Mouse (Mus musculus) hindbrain, embryonic 10.5 days (tissue): ENCODE data around the gene Slc13a1. TPM values are rescaled to one million over a fixed set of nuclear protein-coding genes. Genes with fewer than 3 reads are reported as not detected.

Source experiments
- DNase-seq: peaks from one replicate; pipeline ENCODE4 v3.0.0-alpha.2; 2017; ENCODE audit warnings: low spot score
- H3K27ac ChIP-seq: fragments of 300-500 bp; sonication (generic); 2 replicates; pipeline ENCODE4 v1.5.1; 2016; ENCODE audit warnings: mild to moderate bottlenecking, moderate library complexity
- H3K27me3 ChIP-seq: fragments of 300-500 bp; sonication (generic); 2 replicates; pipeline ENCODE4 v1.6.1; 2016; ENCODE audit warnings: mild to moderate bottlenecking; ENCODE audit not compliant: poor library complexity, insufficient read depth, severe bottlenecking
- H3K36me3 ChIP-seq: fragments of 300-500 bp; sonication (generic); 2 replicates; pipeline ENCODE4 v1.6.1; 2016; ENCODE audit warnings: mild to moderate bottlenecking, moderate library complexity
- H3K4me1 ChIP-seq: fragments of 300-500 bp; sonication (generic); replicated peaks from 2 replicates; pipeline ENCODE4 v1.6.1; 2016; ENCODE audit warnings: mild to moderate bottlenecking
- H3K4me3 ChIP-seq: fragments of 300-500 bp; sonication (generic); 2 replicates; pipeline ENCODE4 v1.5.1; 2016; ENCODE audit warnings: mild to moderate bottlenecking, moderate library complexity
- H3K9me3 ChIP-seq: fragments of 300-500 bp; sonication (generic); 2 replicates; pipeline ENCODE4 v1.6.1; 2016; ENCODE audit warnings: mild to moderate bottlenecking, moderate library complexity
- WGBS: fragments of 180-500 bp; shearing (Covaris S2); methylation state at CpG from one replicate; pipeline ENCODE4 v1.1.7; 2016; 5-methylcytosine and 5-hydroxymethylcytosine counted together
- polyA plus RNA-seq: library from polyadenylated mRNA; unstranded; fragments of >200 nt; fragmentation: Nextera tagmentation; extraction: Ambion mirVana; gene quantifications from 2 replicates; pipeline ENCODE4 v1.2.1, GENCODE M21; 2016

Slc13a1 gene
- polyA plus RNA-seq, 1 experiment from 2014 or later, result 0.10 TPM

DNA sequence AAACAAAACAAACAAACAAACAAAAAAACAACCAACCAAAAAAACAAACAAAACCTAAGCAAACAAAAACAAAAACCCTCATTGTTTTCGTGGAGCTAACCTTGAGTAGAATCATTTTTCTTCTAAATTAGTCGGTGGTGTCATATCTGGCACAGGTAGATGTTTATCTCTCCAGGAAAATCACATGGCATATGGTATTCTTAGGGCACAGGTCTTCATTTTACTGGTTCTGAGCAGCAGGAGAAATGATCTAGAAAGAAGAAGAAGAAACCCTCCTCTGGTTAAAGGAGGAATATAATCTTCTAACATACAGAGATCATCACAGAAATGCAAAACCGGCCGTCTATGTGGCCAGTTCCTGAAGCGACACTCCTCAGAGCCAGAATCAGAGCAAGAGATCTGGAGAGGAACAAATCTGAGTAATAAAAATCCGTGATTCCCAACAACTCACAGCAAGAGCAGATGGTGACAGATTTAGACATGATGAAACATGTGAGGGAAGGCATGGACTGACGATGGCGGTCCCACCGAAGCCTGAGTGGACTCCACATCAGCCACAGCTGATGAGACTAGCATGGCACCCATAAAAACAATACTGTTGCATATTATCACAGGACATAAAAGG lies 113.7 kb downstream of the Slc13a1 start:
- WGBS, result 93% methylated on average over 9 of the region's 9 CpGs
- H3K36me3 ChIP-seq, result no peaks in the 10 kb centered on the region
- DNase-seq, result no peak
- no peak overlapping the region for H3K4me3 ChIP-seq
- H3K27ac ChIP-seq, result no peak overlapping the region
- no peaks in the 10 kb centered on the region for H3K27me3 ChIP-seq
- H3K4me1 ChIP-seq, result no peaks in the 10 kb centered on the region; the same call in 1 of the 2 replicates
- 0 out of 2 replicates have a peak, but pooled peaks cover 5% of the 10 kb centered on the region for H3K9me3 ChIP-seq

DNA sequence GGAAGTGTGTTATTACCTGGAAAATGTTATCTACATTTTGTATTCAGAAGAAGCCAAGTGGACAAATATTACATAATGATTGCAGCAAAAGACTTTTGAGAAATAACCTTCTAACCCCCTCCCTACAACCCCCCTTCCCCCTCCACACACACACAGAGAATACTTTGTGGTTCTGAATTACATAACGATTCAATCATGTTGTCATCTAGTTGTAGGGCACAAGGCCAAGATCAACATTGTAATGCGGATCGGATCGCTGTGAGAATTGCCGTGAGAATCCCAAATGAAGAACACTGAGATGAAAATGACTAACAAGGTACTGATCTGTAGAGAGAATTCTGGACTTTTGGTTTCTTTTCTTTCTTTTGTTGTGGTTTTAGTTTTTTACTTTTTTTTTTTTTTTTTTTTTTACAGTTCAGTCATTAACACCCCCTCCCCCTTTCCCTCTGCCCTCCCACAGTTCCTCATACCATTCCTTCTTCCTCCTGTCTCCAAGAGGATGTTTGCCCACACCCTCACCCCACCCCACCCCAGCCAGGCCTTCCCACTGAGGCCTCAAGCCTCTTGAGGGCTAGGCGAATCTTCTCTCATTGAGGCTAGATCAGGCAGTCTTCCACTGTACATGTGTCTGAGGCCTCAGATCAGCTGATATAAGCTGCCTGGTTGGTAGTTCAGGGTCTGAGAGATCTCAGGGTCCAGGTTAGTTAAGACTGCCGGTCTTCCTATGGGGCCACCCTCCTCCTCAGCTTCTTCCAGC lies 120.7 kb downstream of the Slc13a1 start:
- Histone ChIP-seq H3K27me3 (no peaks in the 10 kb centered on the region), H3K27ac (no peak overlapping the region), H3K36me3 (no peaks in the 10 kb centered on the region), H3K4me1 (0 out of 2 replicates have a peak, but pooled peaks cover 2% of the 10 kb centered on the region), H3K4me3 (no peak overlapping the region), H3K9me3 (no peaks in the 10 kb centered on the region)
- no peak for DNase-seq
- WGBS, result 64% methylated on average over 7 of the region's 7 CpGs

DNA sequence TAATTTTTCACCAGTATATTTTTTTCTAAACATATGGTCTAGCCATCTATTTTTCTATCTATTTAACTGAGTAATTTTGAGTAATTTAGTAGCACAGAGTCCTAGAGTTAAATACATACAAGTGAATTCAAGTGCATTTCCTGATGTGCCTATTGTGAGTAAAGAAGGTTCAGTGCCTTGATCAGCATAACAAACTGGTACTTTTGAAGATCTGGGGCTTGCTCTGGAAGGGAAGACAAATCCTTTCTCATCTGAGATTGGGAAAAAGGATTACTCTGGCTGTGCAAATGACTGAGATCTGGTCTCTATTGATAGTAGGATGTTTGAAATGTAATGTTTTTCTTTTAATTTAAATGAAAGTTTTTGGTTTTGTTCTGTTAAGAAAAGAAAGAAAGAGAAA lies 124.4 kb downstream of the Slc13a1 start:
- Histone ChIP-seq H3K9me3 (no peaks in the 10 kb centered on the region), H3K27ac (no peak overlapping the region), H3K27me3 (no peaks in the 10 kb centered on the region), H3K4me1 (0 out of 2 replicates have a peak, but pooled peaks cover 2% of the 10 kb centered on the region), H3K36me3 (no peaks in the 10 kb centered on the region), H3K4me3 (no peak overlapping the region)
- DNase-seq, result no peak

Other genes with a start within 250 kb of the Slc13a1 start
- not detected in 2 replicates for gene Tas2r118, start 198.0 kb downstream of the Slc13a1 start, polyA plus RNA-seq